Mouse (Mus musculus): ENCODE results near the gene Fasn. TPM values are rescaled to one million over a fixed set of nuclear protein-coding genes. Genes with fewer than 3 reads are reported as not detected.
A peak's percentile ranks its signal among the peaks of the same experiment; 100 is the strongest.
"Not testable (repeated sequence)": the region's sequence is repeated elsewhere in the genome, so short reads cannot be mapped to it uniquely, and the experiment has no call there.

The Fasn gene
- total and polyA plus RNA-seq, 2 experiments from 2014 or later, result 75.6 to 364 TPM

- Histone ChIP-seq H3K9ac (no peak overlapping the region), H3K36me3 (ENCODE audit: insufficient read depth) (no peaks in the 10 kb centered on the region), H3K27ac (ENCODE audit: low read depth, low read length) (no peak overlapping the region), H3K4me2 (ENCODE audit: low read depth) (no peak overlapping the region), H3K4me1 (ENCODE audit: insufficient read depth) (no peaks in the 10 kb centered on the region), H3K27me3 (ENCODE audit: insufficient read depth, low read length) (no peaks in the 10 kb centered on the region), H3K9me3 (ENCODE audit: low read length) (no peaks in the 10 kb centered on the region), H3K4me3 (ENCODE audit: low read depth, low read length) (no peak overlapping the region)
- 86% methylated on average over 4 of the region's 4 CpGs for WGBS
- no peak for ATAC-seq
- no peak for TF ChIP-seq CTCF (IDR thresholded peaks at IDR 0.05; ENCODE audit: low read depth)
- no peak for DNase-seq
Observed at GRCm38 (mm10) chr11:120844329-120844728, 20.0 kb upstream of the Fasn start.

GRCm38 (mm10) chr11:120833555-120834280 is 9.4 kb upstream of the Fasn start:
- Histone ChIP-seq H3K9me3 (ENCODE audit: low read length) (no peaks in the 10 kb centered on the region), H3K4me1 (ENCODE audit: insufficient read depth) (no peaks in the 10 kb centered on the region), H3K4me3 (ENCODE audit: low read depth, low read length) (no peak overlapping the region), H3K36me3 (ENCODE audit: insufficient read depth) (peaks cover 3% of the 10 kb centered on the region; the same call in 1 of the 2 replicates), H3K27me3 (ENCODE audit: insufficient read depth, low read length) (no peaks in the 10 kb centered on the region), H3K4me2 (ENCODE audit: low read depth) (no peak overlapping the region), H3K9ac (no peak overlapping the region), H3K27ac (ENCODE audit: low read depth, low read length) (peak overlapping the region; percentile 66)
- 11% methylated on average over 8 of the region's 8 CpGs for WGBS
- DNase-seq (peak; percentile 52), ATAC-seq (peak; percentile 90)
- no peak for TF ChIP-seq CTCF (IDR thresholded peaks at IDR 0.05; ENCODE audit: low read depth)

- not testable (repeated sequence) for H3K27me3 ChIP-seq (ENCODE audit: insufficient read depth, low read length); H3K9ac ChIP-seq; H3K4me3 ChIP-seq (ENCODE audit: low read depth, low read length); H3K9me3 ChIP-seq (ENCODE audit: low read length); H3K4me1 ChIP-seq (ENCODE audit: insufficient read depth); H3K36me3 ChIP-seq (ENCODE audit: insufficient read depth); ATAC-seq; DNase-seq; H3K4me2 ChIP-seq (ENCODE audit: low read depth)
- 91% methylated on average over 5 of the region's 5 CpGs for WGBS
- peak overlapping the region; percentile 66; the same call in 1 of the 2 replicates for H3K27ac ChIP-seq (ENCODE audit: low read depth, low read length)
Observed at GRCm38 (mm10) chr11:120832962-120833361, 8.6 kb upstream of the Fasn start.

- ATAC-seq, result no peak
- 60% methylated on average over 3 of the region's 3 CpGs for WGBS
- H3K4me3 ChIP-seq (ENCODE audit: low read depth, low read length), result no peak overlapping the region
- no peak for DNase-seq
- H3K9me3 ChIP-seq (ENCODE audit: low read length), result no peaks in the 10 kb centered on the region
- H3K27ac ChIP-seq (ENCODE audit: low read depth, low read length), result no peak overlapping the region
- H3K36me3 ChIP-seq (ENCODE audit: insufficient read depth), result peaks cover 3% of the 10 kb centered on the region; the same call in 1 of the 2 replicates
- no peaks in the 10 kb centered on the region for H3K4me1 ChIP-seq (ENCODE audit: insufficient read depth)
- no peak overlapping the region for H3K9ac ChIP-seq
- TF ChIP-seq CTCF (IDR thresholded peaks at IDR 0.05; ENCODE audit: low read depth), result no peak
- no peaks in the 10 kb centered on the region for H3K27me3 ChIP-seq (ENCODE audit: insufficient read depth, low read length)
- H3K4me2 ChIP-seq (ENCODE audit: low read depth), result no peak overlapping the region
Observed at GRCm38 (mm10) chr11:120831659-120832440, 7.5 kb upstream of the Fasn start.

GRCm38 (mm10) chr11:120830686-120831085 is 6.3 kb upstream of the Fasn start:
- no peak for TF ChIP-seq CTCF (IDR thresholded peaks at IDR 0.05; ENCODE audit: low read depth)
- H3K27ac ChIP-seq (ENCODE audit: low read depth, low read length), result no peak overlapping the region
- no peak for ATAC-seq
- H3K9me3 ChIP-seq (ENCODE audit: low read length), result no peaks in the 10 kb centered on the region
- DNase-seq, result no peak
- H3K4me3 ChIP-seq (ENCODE audit: low read depth, low read length), result no peak overlapping the region
- no peak overlapping the region for H3K4me2 ChIP-seq (ENCODE audit: low read depth)
- H3K27me3 ChIP-seq (ENCODE audit: insufficient read depth, low read length), result no peaks in the 10 kb centered on the region
- 88% methylated on average over 12 of the region's 12 CpGs for WGBS
- H3K36me3 ChIP-seq (ENCODE audit: insufficient read depth), result peaks cover 9% of the 10 kb centered on the region; the same call in 1 of the 2 replicates
- H3K4me1 ChIP-seq (ENCODE audit: insufficient read depth), result no peaks in the 10 kb centered on the region
- no peak overlapping the region for H3K9ac ChIP-seq

- no peaks in the 10 kb centered on the region for H3K27me3 ChIP-seq (ENCODE audit: insufficient read depth, low read length)
- no peak overlapping the region for H3K9ac ChIP-seq
- no peaks in the 10 kb centered on the region for H3K9me3 ChIP-seq (ENCODE audit: low read length)
- H3K36me3 ChIP-seq (ENCODE audit: insufficient read depth), result peaks cover 9% of the 10 kb centered on the region; the same call in 1 of the 2 replicates
- no peak for DNase-seq
- no peak overlapping the region for H3K4me2 ChIP-seq (ENCODE audit: low read depth)
- no peak for TF ChIP-seq CTCF (IDR thresholded peaks at IDR 0.05; ENCODE audit: low read depth)
- H3K4me1 ChIP-seq (ENCODE audit: insufficient read depth), result peaks cover 7% of the 10 kb centered on the region
- no peak overlapping the region for H3K4me3 ChIP-seq (ENCODE audit: low read depth, low read length)
- WGBS, result 89% methylated on average over 10 of the region's 10 CpGs
- no peak overlapping the region for H3K27ac ChIP-seq (ENCODE audit: low read depth, low read length)
- no peak for ATAC-seq
Observed at GRCm38 (mm10) chr11:120829757-120830532, 5.6 kb upstream of the Fasn start.

Data from forebrain, postnatal 0 days (tissue).